Mouse (Mus musculus) lung, postnatal 4 days (tissue): Measurements from ENCODE around the gene Pah.

ENCODE experiments used
- DNase-seq, 2 experiments: peaks; one replicate each; pipeline ENCODE4 v3.0.0; 2021

The Pah gene

GRCm38 (mm10) chr10:87521646-87522045, at the start of gene Pah:
Pah (plus strand) TSS chr10:87521795.
- no peak for DNase-seq

DNA sequence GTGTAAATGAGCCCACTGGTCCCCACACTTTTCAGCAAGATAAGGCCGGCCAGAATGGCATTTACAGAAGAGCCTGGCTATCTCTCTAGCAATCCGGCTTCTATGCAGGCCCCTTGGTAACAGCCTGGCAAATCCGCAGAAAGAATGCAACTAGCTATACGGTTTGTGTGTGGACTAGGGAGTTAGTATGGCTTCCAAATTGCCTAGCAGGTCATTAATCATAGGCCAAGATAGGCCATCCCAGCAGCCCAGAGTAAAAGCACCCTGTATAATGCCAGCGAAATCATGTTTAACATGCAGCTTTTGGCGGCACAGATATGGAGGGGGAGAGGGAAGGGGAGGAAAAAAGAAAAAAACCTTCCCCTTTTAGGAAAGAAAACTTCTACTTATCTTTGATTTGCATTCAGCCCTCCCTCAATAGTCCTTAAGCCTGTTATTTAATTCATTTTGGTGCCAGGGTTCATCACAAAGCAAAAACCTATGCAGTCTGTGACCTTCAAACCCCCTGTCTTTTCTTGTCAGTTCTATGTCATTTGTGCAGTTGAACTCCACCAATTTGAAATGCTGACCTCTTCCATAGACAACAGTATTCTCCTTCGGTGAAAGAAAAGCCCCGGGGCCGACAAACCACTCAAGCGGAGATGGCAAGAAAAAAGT, 48.0 kb upstream of the Pah start:
- no peak for DNase-seq

GRCm38 (mm10) chr10:87474971-87475370, 46.6 kb upstream of the Pah start:
- DNase-seq = no peak

DNA sequence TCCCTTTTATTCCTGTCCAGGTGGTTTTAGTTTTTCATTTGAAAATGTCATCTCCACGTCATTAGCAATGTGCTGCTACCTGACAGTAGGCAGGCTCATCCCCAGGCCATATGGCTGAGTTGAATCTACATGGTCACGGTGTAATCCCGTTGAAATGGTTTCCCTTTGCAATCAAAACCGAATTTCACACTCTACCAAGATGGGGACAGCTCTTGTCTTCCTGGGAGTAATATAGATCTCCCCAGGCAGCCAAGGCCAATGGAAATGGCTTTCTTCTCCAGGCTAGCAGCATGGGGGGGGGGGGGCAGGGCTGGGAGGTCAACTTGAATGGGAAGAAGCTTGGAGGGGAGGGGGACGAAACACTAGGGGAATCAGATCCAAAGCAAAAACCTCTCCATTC, 43.7 kb upstream of the Pah start:
- no peak for DNase-seq

DNA sequence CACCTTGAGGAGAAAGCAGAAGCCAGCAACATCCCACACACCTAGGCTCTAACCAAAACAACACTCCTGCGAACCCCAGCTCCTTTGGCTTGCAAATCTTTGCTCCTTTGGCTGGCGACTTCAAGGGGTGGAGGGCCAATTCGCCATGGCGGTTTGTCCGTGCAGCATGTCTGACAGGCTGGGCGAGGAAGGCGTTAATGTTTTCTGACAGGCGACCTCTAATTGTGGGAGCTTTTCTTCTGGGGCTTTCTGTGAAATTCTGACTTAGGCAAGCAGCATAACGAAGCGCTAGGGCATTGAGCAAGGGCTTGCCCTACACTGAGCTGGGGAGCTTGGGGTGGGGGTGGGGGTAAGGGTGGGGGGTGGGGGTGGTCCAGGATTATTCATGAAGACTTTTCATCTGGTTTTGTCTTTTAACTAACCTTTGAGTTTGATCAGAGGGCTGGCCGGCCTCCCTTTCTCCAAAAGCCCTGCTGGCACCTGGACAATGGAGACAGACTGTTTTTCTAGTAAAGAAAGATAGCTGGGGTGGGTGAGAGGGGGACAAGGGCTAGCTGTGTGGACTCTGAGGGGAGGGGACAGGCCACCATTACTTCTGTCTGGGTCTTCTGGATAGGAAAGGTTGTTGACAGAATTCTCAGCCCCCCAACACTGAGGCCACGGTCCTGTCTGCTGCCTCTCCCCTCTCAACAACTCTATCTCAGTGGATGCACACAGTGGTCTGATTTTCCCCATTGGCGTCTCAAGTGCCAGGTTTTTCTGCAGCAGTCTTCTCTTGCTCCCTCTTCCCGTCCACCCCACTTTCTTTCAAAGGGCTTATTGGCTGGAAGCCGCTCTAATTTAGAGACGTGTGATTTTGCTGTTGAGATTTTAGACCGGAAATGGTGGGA, 36.5 kb upstream of the Pah start:
- DNase-seq = no peak

DNA sequence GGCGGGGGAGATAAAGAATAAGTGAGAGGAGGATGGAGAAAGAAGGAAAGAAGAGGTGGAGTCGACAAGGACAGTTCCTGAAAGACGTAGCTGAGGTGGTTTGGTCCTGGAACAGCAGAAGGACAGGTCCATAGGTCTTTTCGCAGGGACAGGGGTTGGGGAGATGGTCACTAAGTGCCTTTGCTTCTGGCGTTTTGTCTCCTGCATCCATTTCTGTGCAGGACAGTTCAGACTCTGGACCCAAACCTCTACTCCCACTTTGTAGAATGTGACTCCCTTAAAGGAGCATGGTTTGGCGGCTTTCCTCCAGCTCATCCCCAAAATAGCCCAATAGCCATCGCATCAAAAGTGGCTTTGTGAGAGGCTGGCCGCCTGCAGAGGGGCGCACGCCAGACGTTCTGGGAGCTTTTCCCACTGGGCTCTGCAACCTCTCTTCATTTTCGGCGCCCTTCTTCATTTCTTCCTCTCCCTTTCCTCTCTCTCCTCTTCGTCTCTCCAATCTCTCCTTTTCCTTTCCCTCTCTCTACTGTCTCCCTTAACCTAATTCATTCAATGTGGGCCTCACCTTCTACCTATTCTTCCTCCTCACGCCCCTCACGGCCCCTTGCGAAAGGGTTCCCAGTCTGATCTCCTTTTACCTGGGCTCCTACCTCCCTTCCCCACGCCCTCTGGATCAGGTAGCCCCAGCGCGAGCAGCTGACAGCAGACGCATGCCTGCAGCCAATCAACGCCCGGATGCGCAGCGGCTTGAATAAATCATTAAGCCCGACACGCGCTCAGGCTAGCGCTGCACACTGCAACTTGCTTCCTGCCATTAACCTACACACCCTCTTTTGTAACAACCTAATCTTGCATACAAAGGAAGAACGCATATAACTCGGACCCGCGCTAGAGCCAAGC, 35.6 kb upstream of the Pah start:
- DNase-seq = no peak

DNA sequence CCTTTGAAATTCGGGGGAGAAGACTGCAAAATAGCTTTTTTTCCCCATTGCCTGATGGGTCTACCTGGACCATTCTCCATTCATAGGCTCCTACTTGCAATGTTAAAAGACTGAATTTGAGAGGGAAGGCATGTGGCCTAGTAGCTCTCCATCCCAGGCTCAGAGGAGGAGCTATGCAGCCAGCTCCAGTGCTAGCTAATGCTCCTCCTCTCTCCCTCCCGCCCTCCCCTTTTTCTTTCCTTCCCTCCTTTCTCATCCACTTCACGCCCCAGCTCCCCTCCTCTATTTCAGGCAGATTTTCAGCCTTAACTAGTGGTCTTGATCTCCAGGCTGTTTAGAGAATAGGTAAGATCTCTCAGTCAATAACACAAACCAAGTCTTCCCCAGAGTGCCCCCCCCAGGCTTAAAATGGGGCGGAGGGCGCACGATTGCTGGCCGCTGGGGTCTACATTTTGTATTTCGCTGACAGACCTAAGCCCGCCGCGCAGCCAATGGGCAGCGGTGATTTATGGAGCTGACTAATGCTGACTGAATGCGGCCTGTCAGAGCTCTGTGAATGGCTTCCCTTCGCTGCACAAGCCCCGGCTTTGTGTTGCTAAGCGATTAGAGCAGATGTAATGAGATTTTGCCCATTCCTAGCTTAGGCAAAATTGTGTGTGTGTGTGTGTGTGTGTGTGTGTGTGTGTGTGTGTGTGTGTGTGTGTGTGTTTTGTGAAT, 33.0 kb upstream of the Pah start:
- DNase-seq = no peak

DNA sequence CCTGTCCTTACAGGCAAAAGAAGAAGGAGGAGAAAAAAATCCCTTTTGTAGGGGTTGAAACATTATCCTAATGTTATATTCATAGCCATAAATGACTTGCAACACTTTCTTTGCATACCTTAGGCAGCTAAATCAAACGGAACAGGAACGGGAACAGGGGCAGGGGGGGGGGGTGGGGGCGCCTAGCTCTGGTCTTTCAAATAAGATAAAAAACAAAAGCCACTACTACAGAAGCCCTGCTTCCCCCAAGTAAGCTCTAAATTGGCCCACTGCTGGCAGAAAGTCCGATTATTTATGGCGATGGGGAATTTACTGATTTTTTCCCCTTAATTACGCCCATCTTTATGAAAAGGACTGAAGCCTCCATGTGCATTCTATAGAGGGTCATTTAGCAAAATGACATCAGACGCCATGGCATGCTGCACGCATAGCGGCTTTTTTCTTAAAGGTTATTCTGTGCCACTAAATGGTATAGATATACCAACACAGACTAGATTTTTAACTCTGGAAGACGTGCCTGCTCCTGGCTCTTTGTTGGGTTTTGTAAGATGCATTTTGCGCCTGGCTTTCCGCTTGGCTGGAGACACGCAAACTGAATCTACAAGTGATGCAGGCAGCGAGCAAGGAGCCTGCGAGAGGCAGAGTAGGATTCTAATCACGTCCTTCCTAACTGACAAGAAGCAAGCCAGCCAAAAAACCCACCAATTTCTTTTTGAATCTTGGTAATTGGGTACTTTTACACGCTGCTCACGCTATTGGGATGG, 32.2 kb upstream of the Pah start:
- no peak for DNase-seq

DNA sequence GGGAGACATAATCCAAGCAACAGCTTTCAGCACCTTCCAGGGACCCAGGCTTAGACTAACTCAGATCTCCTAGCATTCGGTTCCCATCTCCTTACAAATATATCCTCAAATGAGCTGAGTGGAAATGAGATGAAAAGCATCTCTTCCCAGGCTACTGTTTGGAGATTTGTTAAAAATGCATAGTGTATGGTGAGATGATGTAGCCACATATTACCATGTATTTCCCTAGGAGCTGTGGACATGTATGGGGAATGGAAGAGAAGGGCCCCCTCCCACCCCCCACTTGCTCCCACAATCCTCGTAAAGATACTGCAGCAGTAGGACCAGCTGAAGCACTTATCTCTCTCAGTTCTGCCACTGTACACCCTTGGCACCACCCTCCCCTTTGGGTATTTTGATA, 31.3 kb upstream of the Pah start:
- DNase-seq = no peak

GRCm38 (mm10) chr10:87491485-87492040, 30.0 kb upstream of the Pah start:
- no peak for DNase-seq

DNA sequence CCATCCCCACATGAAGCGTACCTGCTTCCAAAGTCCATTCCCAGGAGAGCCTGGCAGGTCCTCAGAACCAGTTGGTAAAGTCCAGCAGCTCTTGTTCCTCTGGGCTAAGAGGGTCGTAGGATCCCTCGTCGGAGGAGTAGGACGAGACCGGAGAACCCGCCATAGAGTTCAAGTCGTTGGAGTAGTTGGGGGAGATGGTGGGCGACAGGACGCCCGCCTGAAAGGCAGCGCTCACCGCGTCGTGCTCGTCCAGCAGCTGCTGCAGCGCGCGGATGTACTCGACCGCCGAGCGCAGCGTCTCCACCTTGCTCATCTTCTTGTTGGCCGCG, 29.3 kb upstream of the Pah start:
- no peak for DNase-seq

DNA sequence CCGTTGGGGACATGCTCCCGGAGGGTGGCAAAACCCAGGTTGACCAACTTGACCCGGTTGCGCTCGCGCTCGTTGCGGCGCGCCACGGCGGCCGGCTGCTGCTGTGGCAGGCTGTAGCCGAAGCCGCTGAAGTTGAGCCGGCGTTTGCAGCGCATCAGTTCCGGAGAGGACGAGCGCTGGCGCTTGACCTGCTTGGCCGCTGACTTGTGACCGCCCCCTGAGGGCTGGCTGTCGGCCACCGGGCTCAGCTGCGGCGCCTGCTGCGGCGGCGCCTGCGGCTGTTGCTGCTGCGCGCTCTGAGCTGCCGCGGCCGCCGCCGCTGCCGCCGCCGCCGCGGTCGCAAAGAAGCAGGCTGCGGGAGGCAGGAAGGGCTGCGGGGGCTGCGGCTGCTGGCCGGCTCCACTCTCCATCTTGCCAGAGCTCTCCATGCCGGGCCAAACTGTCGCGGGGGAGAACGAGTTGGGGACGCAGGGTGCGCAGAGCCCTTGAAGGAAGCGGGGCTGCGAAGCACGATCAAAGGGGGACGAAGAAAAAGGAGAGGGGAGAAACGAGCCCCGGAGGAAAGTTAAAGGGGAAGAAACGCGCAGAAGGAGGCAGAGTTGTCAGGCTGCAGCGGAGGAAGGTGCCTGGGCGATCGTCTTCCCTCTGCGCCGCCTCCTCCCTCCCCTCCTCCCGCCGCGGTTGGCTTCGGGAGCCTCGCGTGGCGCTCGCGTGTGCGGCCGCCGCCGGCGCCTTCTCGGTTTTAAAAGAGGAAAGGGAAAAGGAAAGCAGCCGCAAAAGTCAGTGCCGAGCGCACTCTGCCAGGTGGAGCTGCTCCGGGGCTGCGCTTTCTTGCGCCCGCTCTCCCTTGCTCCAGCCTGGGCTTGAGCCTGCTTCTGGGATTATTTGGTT, 28.7 kb upstream of the Pah start:
- peak; percentile 43 to 73 for DNase-seq

- DNase-seq = no peak
Measured at GRCm38 (mm10) chr10:87493576-87493975, 28.0 kb upstream of the Pah start, which contains the start of gene Ascl1. Ascl1 (minus strand) TSS chr10:87493660.

GRCm38 (mm10) chr10:87494176-87494575, 27.4 kb upstream of the Pah start:
- DNase-seq = no peak

DNA sequence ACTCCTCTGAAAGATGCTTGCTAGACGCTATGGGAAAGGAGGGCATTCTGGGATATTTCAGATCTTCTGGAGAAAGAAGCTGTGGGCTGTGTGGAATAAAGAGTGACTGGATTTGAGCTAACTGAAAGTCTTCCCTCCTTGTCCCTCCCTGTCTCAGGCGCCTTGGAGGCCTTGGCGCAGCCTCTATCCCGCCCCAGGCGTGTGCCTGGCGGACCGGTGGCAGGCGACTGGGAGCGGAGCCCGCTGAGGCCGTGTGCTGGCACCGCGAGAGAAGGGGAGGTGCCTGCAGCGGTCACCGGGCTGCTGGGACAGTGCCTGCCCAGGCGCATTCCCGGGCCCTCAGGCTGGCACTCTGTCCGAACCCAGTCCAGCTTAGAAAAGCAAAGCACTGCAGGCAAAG, 27.0 kb upstream of the Pah start:
- DNase-seq = peak in 1 of 2 experiments; percentile 41

GRCm38 (mm10) chr10:87497056-87497455, 24.5 kb upstream of the Pah start:
- no peak for DNase-seq

DNA sequence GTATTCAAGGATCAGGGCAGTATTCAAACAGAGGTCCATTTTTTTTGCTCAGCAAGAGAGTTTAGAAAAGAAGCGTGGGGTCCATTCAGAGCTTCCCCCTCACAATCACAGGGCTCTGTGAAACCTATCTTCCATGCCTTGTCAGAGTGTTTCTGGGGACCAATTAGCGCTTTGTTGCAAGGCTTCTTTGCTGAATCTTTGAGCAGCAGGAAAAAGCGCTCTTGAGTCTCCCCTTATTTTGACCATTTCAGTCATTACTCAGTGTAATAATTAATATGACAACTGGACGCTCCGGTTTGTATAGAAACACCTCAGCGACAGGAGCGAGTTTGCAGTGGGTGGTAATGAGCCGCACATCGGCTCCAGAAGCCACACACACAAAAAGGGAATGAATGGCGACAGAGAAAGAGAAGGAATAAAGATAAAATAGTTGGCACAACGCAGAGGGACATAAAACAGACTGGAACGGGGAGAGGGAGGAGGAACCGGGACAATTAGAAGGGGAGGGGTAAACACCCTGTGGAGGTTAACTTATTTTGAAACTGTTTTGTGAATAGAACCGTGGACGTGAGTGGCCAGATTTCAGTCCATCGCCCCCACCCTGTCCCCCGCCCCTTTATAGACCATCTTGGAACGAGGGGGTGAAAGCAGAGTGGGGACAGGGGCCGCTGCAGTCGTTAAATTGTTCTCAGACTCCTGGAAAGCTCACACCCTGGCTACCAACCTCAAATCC, 20.5 kb upstream of the Pah start:
- no peak for DNase-seq

GRCm38 (mm10) chr10:87501659-87502042, 19.9 kb upstream of the Pah start:
- DNase-seq = no peak

GRCm38 (mm10) chr10:87502283-87502682, 19.3 kb upstream of the Pah start:
- DNase-seq = no peak

- DNase-seq = peak in 1 of 2 experiments; percentile 45
Measured at GRCm38 (mm10) chr10:87503946-87504345, 17.6 kb upstream of the Pah start.
